Mouse (Mus musculus) gastrocnemius, adult 2 months (tissue): ENCODE results near the gene Pif1. TPM values are rescaled to one million over a fixed set of nuclear protein-coding genes. Genes with fewer than 3 reads are reported as not detected.

ENCODE experiments used
- DNase-seq: peaks from one replicate; pipeline ENCODE4 v3.0.0; 2022
- H3K27ac ChIP-seq: fragments of 200-600 bp; 2 replicates; pipeline ENCODE4 v1.8.1; 2022; ENCODE audit warnings: mild to moderate bottlenecking
- H3K4me3 ChIP-seq: fragments of 200-600 bp; 2 replicates; pipeline ENCODE4 v1.8.1; 2022; ENCODE audit warnings: mild to moderate bottlenecking, moderate library complexity
- CTCF ChIP-seq: fragments of 200-600 bp; IDR thresholded peaks from 2 replicates; pipeline ENCODE4 v1.8.1; 2022; ENCODE audit warnings: antibody characterized with exemption, mild to moderate bottlenecking, moderate library complexity
- intact Hi-C: fragments of 180-260 bp; cut with DNase I; formaldehyde crosslinking; loops from one replicate; pipeline ENCODE4 v1.15.1; 2025
- long read RNA-seq, 2 experiments: library from polyadenylated mRNA; stranded (forward); transcript quantifications; one replicate each; pipeline ENCODE4 v2.0.0; 2021
- total RNA-seq, 2 experiments: library from RNA; stranded (reverse); gene quantifications; 2 replicates each; pipeline ENCODE4 v1.2.3; 2021

Pif1 gene
- not detected for total RNA-seq
- long read RNA-seq, experiment 1, result 0 reads
- long read RNA-seq, experiment 2, result 0 reads

DNA sequence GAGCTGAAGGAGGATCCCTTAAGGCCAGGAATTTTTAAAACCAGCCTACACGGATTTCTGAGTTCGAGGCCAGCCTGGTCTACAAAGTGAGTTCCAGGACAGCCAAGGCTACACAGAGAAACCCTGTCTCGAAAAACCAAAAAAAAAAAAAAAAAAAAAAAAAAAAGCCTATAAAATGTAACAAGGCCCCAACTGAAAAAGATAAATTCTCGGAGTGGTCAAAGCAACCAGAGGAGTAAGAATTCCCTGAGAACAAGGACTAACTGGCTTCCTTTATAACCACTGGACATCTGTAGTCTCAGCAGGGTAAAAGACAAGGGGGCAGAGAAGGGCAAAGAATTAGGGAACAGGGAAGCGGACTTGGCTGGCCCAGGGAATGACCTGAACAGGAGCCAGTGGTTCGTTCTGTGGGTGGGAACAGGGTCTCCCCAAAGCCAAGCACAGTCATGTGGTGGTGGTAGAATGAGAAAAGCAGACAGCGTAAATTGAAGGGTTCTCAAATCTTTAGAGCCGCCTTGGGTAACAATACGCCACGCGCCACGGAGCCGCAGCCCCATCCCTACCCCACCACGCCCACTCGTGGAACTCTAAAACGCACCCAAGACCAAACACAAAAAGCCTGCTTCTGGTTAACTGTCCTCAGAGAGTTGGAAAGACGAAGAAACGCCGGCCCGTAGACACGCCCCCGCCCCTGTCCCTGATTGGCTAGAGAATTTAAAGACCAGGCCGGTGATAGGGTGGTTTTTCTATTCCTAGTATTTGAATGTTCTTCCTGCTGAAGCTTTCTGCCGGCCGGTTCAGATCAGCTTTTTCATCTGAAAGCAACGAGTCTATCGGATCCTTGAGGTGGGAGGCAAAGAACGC is at the start of gene Pif1:
Pif1 (plus strand) TSS at position 755 of the 864 bp plus-strand sequence.
- H3K27ac ChIP-seq, result no peak within 1 kb of the TSS
- no peak for TF ChIP-seq CTCF
- H3K4me3 ChIP-seq, result peak within 1 kb of the TSS; percentile 71
- peak; percentile 86 for DNase-seq
- intact Hi-C loops, result no loop called here

DNA sequence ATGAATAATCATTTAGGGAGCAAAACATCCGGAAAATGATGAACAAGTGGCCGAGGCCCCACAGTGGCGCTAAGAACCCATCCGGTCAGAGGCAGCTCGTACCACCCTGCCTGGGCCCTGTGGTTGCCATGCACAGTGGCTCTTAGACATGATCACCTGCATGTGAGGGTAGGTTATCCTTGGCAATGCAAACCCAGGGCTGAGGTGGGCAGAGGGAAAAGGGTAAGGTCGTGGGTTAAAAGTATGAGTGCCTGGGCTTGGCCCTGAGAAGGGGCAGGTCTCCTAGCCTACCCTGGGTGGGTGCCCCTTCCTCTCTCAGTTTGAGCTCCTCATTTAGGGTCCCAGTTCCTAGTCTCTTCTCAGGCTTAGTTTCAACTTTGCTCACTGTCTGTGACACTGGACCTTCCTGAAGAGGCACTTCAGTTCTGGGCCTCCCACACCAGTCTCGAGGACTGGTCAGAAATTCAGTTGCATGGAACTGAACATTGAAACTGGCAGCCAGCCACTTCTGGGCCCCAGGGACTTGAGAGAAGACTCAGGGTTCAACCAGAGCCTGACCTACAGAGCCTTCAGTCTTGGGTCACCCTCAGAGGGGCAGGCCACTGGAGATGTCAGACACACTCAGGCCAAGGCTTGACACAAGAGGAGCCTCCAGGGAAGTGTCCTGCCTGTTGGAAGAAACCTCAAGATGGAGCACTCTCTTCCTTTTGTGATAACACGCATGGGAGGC is 48.9 kb upstream of the Pif1 start:
- no peak for TF ChIP-seq CTCF
- no peak overlapping the region for H3K27ac ChIP-seq
- H3K4me3 ChIP-seq, result no peak overlapping the region
- DNase-seq, result peak; percentile 66
- intact Hi-C loops, result no loop called here

DNA sequence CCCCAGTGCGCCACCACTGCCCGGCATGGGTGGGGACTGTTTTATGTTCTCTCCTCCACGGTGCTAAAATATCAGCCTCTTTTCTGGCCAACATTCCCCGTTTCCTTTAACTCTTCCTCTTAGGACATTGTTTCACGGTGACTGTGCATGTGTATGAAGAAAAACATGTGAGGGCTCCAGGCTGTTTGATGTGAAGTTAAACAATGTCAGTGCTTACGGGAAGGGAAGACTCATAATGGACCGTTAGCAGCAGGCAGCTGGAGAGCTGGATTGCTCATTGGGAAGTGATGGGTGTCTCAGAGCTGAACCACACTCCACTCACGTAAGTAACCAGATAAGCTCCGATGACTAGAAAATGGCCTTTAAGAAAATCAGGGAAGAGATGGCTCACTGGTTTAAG is 47.3 kb upstream of the Pif1 start:
- intact Hi-C loops, result loop anchor here (5.0 kb wide), 1 partner anchor 38 kb away; no protein-coding TSS in a partner anchor

GRCm38 (mm10) chr9:65541126-65542068 is 45.6 kb upstream of the Pif1 start:
- DNase-seq, result peak; percentile 60
- intact Hi-C loops, result loop anchor here (5.0 kb wide), 1 partner anchor 36 kb away; no protein-coding TSS in a partner anchor
- Histone ChIP-seq H3K27ac (peak overlapping the region; percentile 81), H3K4me3 (peak overlapping the region; percentile 3; the same call in 1 of the 2 replicates)
- no peak for TF ChIP-seq CTCF

More for the DNA sequence above, 47.3 kb upstream of the Pif1 start:
- DNase-seq, result no peak
- Histone ChIP-seq H3K4me3 (no peak overlapping the region), H3K27ac (no peak overlapping the region)
- TF ChIP-seq CTCF, result no peak

DNA sequence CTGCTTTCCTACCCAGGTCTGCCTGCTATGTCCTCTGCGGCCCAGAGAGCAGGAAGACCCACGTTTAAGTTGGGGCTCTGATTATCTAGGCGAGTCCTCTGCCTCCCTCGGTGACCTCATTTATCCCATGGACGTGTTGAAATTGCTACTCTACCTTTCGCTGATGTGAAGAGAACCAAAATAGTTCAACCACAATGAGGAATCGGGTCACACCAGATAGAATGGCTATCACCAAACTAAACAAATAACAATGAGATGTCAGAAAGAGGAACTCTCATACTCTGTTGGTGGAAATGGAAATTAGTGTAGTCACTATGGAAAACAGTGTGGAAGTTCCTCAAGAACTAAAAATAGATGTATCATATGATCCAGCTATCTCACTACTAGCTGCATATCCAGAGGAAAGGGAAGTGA is 44.8 kb upstream of the Pif1 start:
- Histone ChIP-seq H3K4me3 (peak overlapping the region; percentile 3; the same call in 1 of the 2 replicates), H3K27ac (peak overlapping the region; percentile 81)
- TF ChIP-seq CTCF, result no peak
- DNase-seq, result no peak
- intact Hi-C loops, result loop anchor here (5.0 kb wide), 1 partner anchor 35 kb away; no protein-coding TSS in a partner anchor

DNA sequence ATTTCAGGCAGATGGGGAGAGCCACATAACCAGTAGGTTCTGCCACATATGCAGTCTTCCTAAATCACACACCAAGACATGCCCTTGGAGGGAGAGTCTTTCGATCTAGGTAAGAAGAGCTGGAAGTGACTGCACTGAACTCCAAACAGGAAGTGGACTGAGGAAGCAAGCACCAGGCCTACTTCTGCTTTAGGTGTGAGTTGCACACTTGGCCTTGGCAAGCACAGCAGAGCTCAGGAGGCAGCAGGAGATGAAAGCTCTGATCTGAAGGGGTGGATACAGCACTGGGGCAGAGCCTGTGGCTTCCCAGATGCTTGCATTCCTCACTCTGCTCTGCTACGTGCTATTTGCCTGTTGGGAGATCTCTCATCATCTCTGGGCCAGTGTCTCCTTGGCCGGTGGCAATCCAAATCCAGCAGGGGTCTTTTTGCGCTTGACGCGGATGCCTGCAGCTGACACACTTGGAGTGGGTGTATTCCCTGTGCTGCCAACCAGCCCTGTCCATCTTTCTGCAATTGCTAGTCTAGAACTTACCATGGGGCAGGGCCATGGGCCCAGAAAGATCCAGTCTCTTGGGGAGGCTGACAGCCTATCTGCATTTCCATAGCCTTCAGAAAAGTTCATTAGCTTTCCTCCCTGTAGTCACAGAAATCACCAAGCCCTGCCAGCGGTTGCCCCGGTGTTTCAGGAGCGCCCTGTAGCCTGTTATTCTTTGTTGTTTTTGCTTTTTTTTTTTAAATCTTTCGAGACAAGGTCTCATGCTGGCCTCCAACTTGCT is 41.1 kb upstream of the Pif1 start:
- Histone ChIP-seq H3K4me3 (no peak overlapping the region), H3K27ac (peak overlapping the region; percentile 76)
- intact Hi-C loops, result no loop called here
- no peak for TF ChIP-seq CTCF
- peak; percentile 22 for DNase-seq

DNA sequence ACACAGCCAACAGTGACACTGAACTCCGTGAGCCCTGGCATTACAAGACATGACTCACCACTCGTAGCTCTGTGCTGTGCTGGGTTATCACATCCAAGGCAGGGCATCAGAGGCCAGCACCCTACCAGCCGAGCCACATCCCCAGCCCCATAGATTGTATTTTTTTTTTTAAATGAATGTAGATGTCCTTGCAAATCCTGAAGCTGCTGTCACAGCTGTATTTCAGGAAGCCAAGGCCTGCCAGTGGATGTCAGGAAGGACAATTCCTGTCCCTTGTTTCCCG is 40.6 kb upstream of the Pif1 start:
- H3K4me3 ChIP-seq, result no peak overlapping the region
- H3K27ac ChIP-seq, result peak overlapping the region; percentile 76
- intact Hi-C loops, result no loop called here
- TF ChIP-seq CTCF, result no peak
- DNase-seq, result peak; percentile 53

DNA sequence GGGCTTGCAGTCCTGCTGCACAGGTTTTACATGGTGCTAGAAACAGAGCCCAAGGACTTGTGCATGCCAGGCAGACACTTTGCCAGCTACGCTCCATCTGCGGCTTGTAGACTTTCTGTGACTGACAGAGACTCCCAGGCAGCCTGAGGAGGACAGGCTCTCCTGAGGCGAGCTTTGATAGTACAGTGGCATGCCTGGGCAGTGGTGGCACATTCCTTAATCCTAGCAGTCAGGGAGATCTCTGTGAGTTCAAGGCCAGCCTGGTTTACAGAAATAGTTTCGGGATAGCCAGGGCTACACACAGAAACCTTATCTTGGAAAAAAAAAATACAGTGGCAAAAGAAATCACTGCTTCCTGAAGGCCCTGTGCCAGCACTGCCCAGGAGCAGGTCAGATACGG is 39.8 kb upstream of the Pif1 start:
- peak overlapping the region; percentile 76 for H3K27ac ChIP-seq
- no peak for TF ChIP-seq CTCF
- H3K4me3 ChIP-seq, result no peak overlapping the region
- DNase-seq, result no peak
- intact Hi-C loops, result no loop called here

- intact Hi-C loops, result no loop called here
- no peak for TF ChIP-seq CTCF
- no peak overlapping the region for H3K4me3 ChIP-seq
- DNase-seq, result no peak
- peak overlapping the region; percentile 29 for H3K27ac ChIP-seq
Measured at GRCm38 (mm10) chr9:65547844-65548243, 39.1 kb upstream of the Pif1 start.

GRCm38 (mm10) chr9:65548311-65548710 is 38.6 kb upstream of the Pif1 start:
- intact Hi-C loops, result no loop called here
- TF ChIP-seq CTCF, result no peak
- no peak for DNase-seq
- Histone ChIP-seq H3K27ac (peak overlapping the region; percentile 29), H3K4me3 (no peak overlapping the region)

GRCm38 (mm10) chr9:65549139-65549538 is 37.8 kb upstream of the Pif1 start:
- DNase-seq, result no peak
- Histone ChIP-seq H3K4me3 (no peak overlapping the region), H3K27ac (peak overlapping the region; percentile 92)
- TF ChIP-seq CTCF, result no peak
- intact Hi-C loops, result no loop called here
